24 mouse cellular contexts compared by ENCODE assay signal in genomic region chr12:77507770-77508169, GRCm38 (mm10).
"Had no signal": no experiment of that assay in that cellular context is flagged by ENCODE, and none has a peak within 500 bp of the region (broad histone marks: within the 10 kb centered on the region; RNA-seq: fewer than 3 reads in every experiment).

No protein-coding gene starts in this region.

- H3K36me3 ChIP-seq: hindbrain, embryonic 10.5 days; hindbrain, embryonic 12.5 days; intestine, embryonic 15.5 days; limb, embryonic 10.5 days; limb, embryonic 12.5 days had no signal

- H3K9ac ChIP-seq: hindbrain, embryonic 12.5 days; hindbrain, embryonic 14.5 days; intestine, embryonic 15.5 days; limb, embryonic 12.5 days had no signal

- H3K9me3 ChIP-seq: hindbrain, embryonic 10.5 days; hindbrain, embryonic 12.5 days; intestine, embryonic 15.5 days; limb, embryonic 10.5 days; limb, embryonic 12.5 days had no signal

- ATAC-seq: hindbrain, embryonic 16.5 days; inflammation-experienced regulatory T-cells, adult 6 months; intestine, embryonic 15.5 days; intestine, postnatal 0 days had no signal

- H3K27me3 ChIP-seq: hindbrain, embryonic 12.5 days; intestine, embryonic 15.5 days; limb, embryonic 12.5 days had no signal

- DNase-seq: gastrocnemius, postnatal 14 days; gastrocnemius, postnatal 36 days; heart, adult 2 months; heart, postnatal 10 days; heart, postnatal 4 days; kidney, adult 18-20 months; kidney, adult 8-10 months; kidney, postnatal 25 days; kidney, postnatal 4 days; liver had no signal

- H3K27ac ChIP-seq: heart, adult 2 months; hindbrain, embryonic 10.5 days; hindbrain, embryonic 12.5 days; hindbrain, embryonic 14.5 days; intestine, embryonic 15.5 days; kidney, postnatal 0 days; layer of hippocampus, adult 2 months; left cerebral cortex, adult 2 months; limb, embryonic 10.5 days; limb, embryonic 12.5 days had no signal

- H3K4me2 ChIP-seq: heart, embryonic 11.5 days; hindbrain, embryonic 12.5 days; hindbrain, embryonic 14.5 days; intestine, embryonic 15.5 days; limb, embryonic 12.5 days; liver, embryonic 11.5 days had no signal

- H3K4me3 ChIP-seq: heart, adult 2 months; hindbrain, embryonic 10.5 days; hindbrain, embryonic 12.5 days; intestine, embryonic 15.5 days; layer of hippocampus, adult 2 months; left cerebral cortex, adult 2 months; limb, embryonic 10.5 days; limb, embryonic 12.5 days had no signal

- H3K4me1 ChIP-seq: hindbrain, embryonic 12.5 days; intestine, embryonic 15.5 days; limb, embryonic 10.5 days; limb, embryonic 12.5 days had no signal
